Mouse (Mus musculus) olfactory bulb, adult 2 months (tissue): ENCODE measurements around the gene AC131692.1.

ENCODE experiments used
- CTCF ChIP-seq: fragments of 200-500 bp; IDR thresholded peaks from 2 replicates; pipeline ENCODE4 v1.5.1; 2012; ENCODE audit warnings: low read depth, mild to moderate bottlenecking, low read length, moderate library complexity; ENCODE audit not compliant: insufficient read depth
- POLR2A ChIP-seq: fragments of 200-500 bp; IDR thresholded peaks from 2 replicates; pipeline ENCODE4 v1.6.1; 2012; ENCODE audit warnings: mild to moderate bottlenecking, low read depth, low read length, moderate library complexity; ENCODE audit not compliant: insufficient read depth

- no peak for TF ChIP-seq CTCF
- TF ChIP-seq POLR2A, result peak; percentile 77
Observed at GRCm38 (mm10) chr19:6046294-6047153, 47.7 kb upstream of the AC131692.1 start, which contains the start of gene Syvn1.
